ENCODE assay signal across 25 mouse cellular contexts in genomic region chr12:80785005-80785404, GRCm38 (mm10). TPM values are rescaled to one million over a fixed set of nuclear protein-coding genes. Genes with fewer than 3 reads are reported as not detected.
DNase-seq lines count a peak whose midpoint lies in the region; ATAC-seq and TF ChIP-seq lines count a peak whose summit lies in the region.
"Had no signal": no experiment of that assay in that cellular context is flagged by ENCODE, and none has a peak within 500 bp of the region (broad histone marks: within the 10 kb centered on the region; RNA-seq: fewer than 3 reads in every experiment).

No protein-coding gene starts in this region.

- H3K4me2 ChIP-seq in liver, embryonic 12.5 days: no peak overlapping the region
- no peak overlapping the region for H3K4me2 ChIP-seq in liver, embryonic 11.5 days
- H3K4me2 ChIP-seq: embryonic facial prominence, embryonic 15.5 days; lung, embryonic 14.5 days; midbrain, embryonic 15.5 days had no signal

- TF ChIP-seq RAD21 in MEL (IDR thresholded peaks at IDR 0.05; ENCODE audit: low read depth, low read length): no peak

- no peaks in the 10 kb centered on the region for H3K9me3 ChIP-seq in liver, embryonic 12.5 days (replicated peaks)
- H3K9me3 ChIP-seq in liver, embryonic 11.5 days (ENCODE audit: control insufficient read depth, low read length): no peaks in the 10 kb centered on the region
- no peaks in the 10 kb centered on the region for H3K9me3 ChIP-seq in MEL (replicated peaks; ENCODE audit: insufficient read depth, low read length)
- H3K9me3 ChIP-seq: embryonic facial prominence, embryonic 15.5 days; forebrain, embryonic 10.5 days; midbrain, embryonic 15.5 days had no signal

- H3K27me3 ChIP-seq in liver, embryonic 12.5 days (replicated peaks): no peaks in the 10 kb centered on the region
- no peaks in the 10 kb centered on the region for H3K27me3 ChIP-seq in liver, embryonic 11.5 days (replicated peaks; ENCODE audit: control insufficient read depth, insufficient read depth, low read length)
- H3K27me3 ChIP-seq in MEL (ENCODE audit: control insufficient read depth in 1 of 2, insufficient read depth in 2 of 2, low read length in 2 of 2): no peaks in the 10 kb centered on the region
- H3K27me3 ChIP-seq: embryonic facial prominence, embryonic 15.5 days; midbrain, embryonic 15.5 days had no signal

- 29% methylated on average over 5 of the region's 5 CpGs for WGBS in liver, embryonic 12.5 days (ENCODE audit: insufficient replicate concordance)
- WGBS in liver, embryonic 11.5 days: 41% methylated on average over 5 of the region's 5 CpGs

- no peaks in the 10 kb centered on the region for H3K79me2 ChIP-seq in MEL (ENCODE audit: control insufficient read depth, insufficient read depth, low read length, poor library complexity)

- no peak for ATAC-seq in liver, embryonic 12.5 days
- no peak for ATAC-seq in liver, embryonic 11.5 days (replicated peaks; ENCODE audit: low FRiP score)
- peak; percentile 89 for ATAC-seq in common myeloid progenitor, adult 5-6 weeks (replicated peaks; ENCODE audit: low read depth, poor library complexity, severe bottlenecking)
- ATAC-seq in monocyte, adult 5-6 weeks (replicated peaks; ENCODE audit: insufficient number of reproducible peaks, low FRiP score, low TSS enrichment, poor library complexity, severe bottlenecking): peak; percentile 84
- ATAC-seq: hindbrain, embryonic 16.5 days; intestine, embryonic 16.5 days; midbrain, embryonic 15.5 days had no signal

- H3K4me1 ChIP-seq in liver, embryonic 12.5 days: peaks cover 61% of the 10 kb centered on the region
- peaks cover 24% of the 10 kb centered on the region for H3K4me1 ChIP-seq in liver, embryonic 11.5 days (replicated peaks; ENCODE audit: control insufficient read depth, insufficient read depth, low read length)
- peaks cover 15 to 48% of the 10 kb centered on the region in 2 experiments for H3K4me1 ChIP-seq in MEL (ENCODE audit: control insufficient read depth in 1 of 2, insufficient read depth in 2 of 2, low read length in 2 of 2)

- no peak for TF ChIP-seq CTCF in MEL (IDR thresholded peaks at IDR 0.05 in 2 of 3, conservative IDR thresholded peaks at IDR 0.05 in 1 of 3; ENCODE audit: control insufficient read depth in 1 of 3, insufficient read depth in 1 of 3, low read depth in 2 of 3, low read length in 3 of 3, poor library complexity in 1 of 3, severe bottlenecking in 1 of 3)

- DNase-seq in liver, embryonic 11.5 days (ENCODE audit: low spot score): no peak
- DNase-seq in MEL (ENCODE audit: low read depth, low spot score): peak; percentile 85
- no peak for DNase-seq in kidney, adult 9 months
- no peak for DNase-seq in embryo, embryonic 10 days (ENCODE audit: low spot score)
- DNase-seq: adrenal gland, postnatal 25 days; cerebellum, postnatal 14 days; heart, postnatal 4 days; lung, embryonic 14.5 days; retina, postnatal 1 day; right cerebral cortex, postnatal 4 days; thymus, postnatal 14 days had no signal

- no peak for TF ChIP-seq POLR2A in MEL (IDR thresholded peaks at IDR 0.05; ENCODE audit: control insufficient read depth in 1 of 2, insufficient read depth in 1 of 2, low read depth in 1 of 2, low read length in 2 of 2, poor library complexity in 1 of 2)

- H3K36me3 ChIP-seq in liver, embryonic 12.5 days: no peaks in the 10 kb centered on the region
- H3K36me3 ChIP-seq in liver, embryonic 11.5 days (ENCODE audit: control insufficient read depth, insufficient read depth, low read length): no peaks in the 10 kb centered on the region
- peaks cover 0 to 34% of the 10 kb centered on the region in 2 experiments; a peak in 2 of 4 replicates for H3K36me3 ChIP-seq in MEL (ENCODE audit: control insufficient read depth in 1 of 2, insufficient read depth in 2 of 2, low read length in 2 of 2)
- H3K36me3 ChIP-seq: embryonic facial prominence, embryonic 15.5 days; forebrain, embryonic 10.5 days; midbrain, embryonic 15.5 days had no signal

- H3K27ac ChIP-seq in liver, embryonic 12.5 days: peak overlapping the region; percentile 31
- no peak overlapping the region for H3K27ac ChIP-seq in liver, embryonic 11.5 days (ENCODE audit: low read depth, low read length)
- H3K27ac ChIP-seq in MEL (ENCODE audit: control insufficient read depth, low read depth, low read length): peak overlapping the region; percentile 71
- H3K27ac ChIP-seq: embryonic facial prominence, embryonic 15.5 days; forebrain, embryonic 10.5 days; kidney, postnatal 0 days; layer of hippocampus, adult 2 months; midbrain, embryonic 15.5 days had no signal

- no peak overlapping the region for H3K4me3 ChIP-seq in liver, embryonic 12.5 days
- H3K4me3 ChIP-seq in liver, embryonic 11.5 days (ENCODE audit: low read depth, low read length): no peak overlapping the region
- no peak overlapping the region for H3K4me3 ChIP-seq in MEL (ENCODE audit: control insufficient read depth in 1 of 2, insufficient read depth in 1 of 2, low read depth in 2 of 2, low read length in 2 of 2)
- H3K4me3 ChIP-seq: embryonic facial prominence, embryonic 15.5 days; forebrain, embryonic 10.5 days; layer of hippocampus, adult 2 months; midbrain, embryonic 15.5 days had no signal

- H3K9ac ChIP-seq in liver, embryonic 12.5 days: no peak overlapping the region
- no peak overlapping the region for H3K9ac ChIP-seq in liver, embryonic 11.5 days (ENCODE audit: low read depth, low read length)
- peak overlapping the region; percentile 33; the same call in 1 of the 2 replicates for H3K9ac ChIP-seq in MEL (ENCODE audit: control insufficient read depth, low read depth, low read length, poor library complexity, severe bottlenecking)
- H3K9ac ChIP-seq: embryonic facial prominence, embryonic 15.5 days; lung, embryonic 14.5 days; midbrain, embryonic 15.5 days had no signal

- peak; percentile 45 to 52 for TF ChIP-seq EP300 in MEL (IDR thresholded peaks at IDR 0.05; ENCODE audit: low read depth in 1 of 2, low read length in 2 of 2)

TF ChIP-seq in MEL, 35 proteins besides CTCF, POLR2A, EP300 and RAD21 (continues in another document):
- TF ChIP-seq MAX (IDR thresholded peaks at IDR 0.05; ENCODE audit: low read length) (0 out of 2 replicates have a peak, but pooled peaks have one; percentile 36), NRF1 (IDR thresholded peaks at IDR 0.05; ENCODE audit: insufficient read depth, low read depth, low read length, poor library complexity, severe bottlenecking) (no peak), TCF12 (IDR thresholded peaks at IDR 0.05; ENCODE audit: low read depth, low read length) (peak; percentile 67), MXI1 (IDR thresholded peaks at IDR 0.05; ENCODE audit: low read depth, low read length) (no peak), MEF2A (IDR thresholded peaks at IDR 0.05; ENCODE audit: extremely low read depth, insufficient replicate concordance, low read depth, low read length, poor library complexity, severe bottlenecking) (no peak), JUND (IDR thresholded peaks at IDR 0.05; ENCODE audit: low read depth, low read length) (no peak), RCOR1 (IDR thresholded peaks at IDR 0.05; ENCODE audit: low read depth, low read length) (peak; percentile 81), MYB (IDR thresholded peaks at IDR 0.05; ENCODE audit: low read depth, low read length) (no peak), POLR2AphosphoS5 (IDR thresholded peaks at IDR 0.05; ENCODE audit: borderline replicate concordance, low read depth, low read length) (no peak), SIN3A (IDR thresholded peaks at IDR 0.05; ENCODE audit: low read length) (no peak; the same call in 1 of the 2 replicates), CHD1 (IDR thresholded peaks at IDR 0.05; ENCODE audit: low read depth, low read length) (no peak), TBP (IDR thresholded peaks at IDR 0.05; ENCODE audit: low read depth, low read length) (no peak), E2F4 (IDR thresholded peaks at IDR 0.05; ENCODE audit: borderline replicate concordance, low read depth, low read length) (no peak), TAL1 (IDR thresholded peaks at IDR 0.05; ENCODE audit: low read length) (peak; percentile 56), USF1 (IDR thresholded peaks at IDR 0.05; ENCODE audit: low read depth, low read length) (no peak), ZKSCAN1 (IDR thresholded peaks at IDR 0.05; ENCODE audit: low read depth, low read length) (no peak), CHD2 (IDR thresholded peaks at IDR 0.05; ENCODE audit: low read length) (no peak), ETS1 (IDR thresholded peaks at IDR 0.05; ENCODE audit: low read depth, low read length) (no peak), GATA1 (IDR thresholded peaks at IDR 0.05; ENCODE audit: low read depth, low read length) (peak; percentile 56), MAZ (IDR thresholded peaks at IDR 0.05; ENCODE audit: low read depth, low read length) (no peak), MYC (IDR thresholded peaks at IDR 0.05; ENCODE audit: low read depth, low read length) (no peak), KAT2A (conservative IDR thresholded peaks at IDR 0.05; ENCODE audit: low read depth, low read length) (no peak), POLR2AphosphoS2 (IDR thresholded peaks at IDR 0.05; ENCODE audit: low read length) (no peak), ELF1 (IDR thresholded peaks at IDR 0.05; ENCODE audit: low read depth, low read length) (no peak), UBTF (IDR thresholded peaks at IDR 0.05; ENCODE audit: borderline replicate concordance, insufficient read depth, low read depth, low read length) (no peak), HCFC1 (IDR thresholded peaks at IDR 0.05; ENCODE audit: low read depth, low read length) (0 out of 2 replicates have a peak, but pooled peaks have one; percentile 7), ZC3H11A (IDR thresholded peaks at IDR 0.05; ENCODE audit: low read depth, low read length) (no peak)

RNA-seq across cellular contexts. Expression of gene Susd6, which starts 5.3 kb away (rescaled TPM):
- polyA plus RNA-seq in liver, embryonic 12.5 days (2016; fragmentation: Nextera tagmentation; extraction: Ambion mirVana): 15.0 and 15.9 TPM in 2 replicates
- polyA plus RNA-seq in liver, embryonic 11.5 days (2014; fragmentation: Nextera tagmentation; extraction: Ambion mirVana): 21.5 and 21.7 TPM in 2 replicates
- total RNA-seq in MEL (2012; rRNA removed): 12.2 and 13.0 TPM in 2 replicates
- polyA plus RNA-seq in MEL (2012; ENCODE audit: insufficient read depth in 1 of 2, insufficient read length in 2 of 2, low read depth in 1 of 2, low replicate concordance in 2 of 2, missing spikeins in 1 of 2): 10 to 100 TPM in 1 of 2 experiments, not detected in 1; 22.4 TPM
- 18.4 and 22.4 TPM in 2 replicates for total RNA-seq in common myeloid progenitor, adult 5-6 weeks (2017)
- 49.0 to 81.1 TPM (median 52.5 TPM) in 3 replicates for total RNA-seq in monocyte, adult 5-6 weeks (2017)

RNA-seq across cellular contexts. Expression of gene Ccdc177, which starts 24.5 kb away (rescaled TPM):
- polyA plus RNA-seq in liver, embryonic 12.5 days (2016; fragmentation: Nextera tagmentation; extraction: Ambion mirVana): not detected in 2 replicates
- not detected in 2 replicates for polyA plus RNA-seq in liver, embryonic 11.5 days (2014; fragmentation: Nextera tagmentation; extraction: Ambion mirVana)
- not detected in 2 replicates for total RNA-seq in MEL (2012; rRNA removed)
- polyA plus RNA-seq in MEL (2012; ENCODE audit: insufficient read depth in 1 of 2, insufficient read length in 2 of 2, low read depth in 1 of 2, low replicate concordance in 2 of 2, missing spikeins in 1 of 2): not detected
- 0.14 and 0.29 TPM in 2 replicates for total RNA-seq in common myeloid progenitor, adult 5-6 weeks (2017)
- total RNA-seq in monocyte, adult 5-6 weeks (2017): not detected in 3 replicates
- total RNA-seq: gastrocnemius, adult 18-20 months; liver, adult 2 months; megakaryocyte-erythroid progenitor cell, adult 5-6 weeks had no signal
- polyA plus RNA-seq: heart, embryonic 14.5 days; liver, adult 2 months had no signal

Comparison
In these comparisons a context has a peak if more than half of its experiments do, and no peak if none do; other contexts are left out.
1. ATAC-seq: peak in common myeloid progenitor, adult 5-6 weeks (single experiment) and monocyte, adult 5-6 weeks (single experiment); none in liver, embryonic 12.5 days (single experiment) and liver, embryonic 11.5 days (single experiment).